Mouse (Mus musculus) urinary bladder, postnatal 10 days (tissue): ENCODE results near the gene Gatd1.

Source experiments
- DNase-seq: peaks from one replicate; pipeline ENCODE4 v3.0.0; 2022; ENCODE audit warnings: low spot score

The Gatd1 gene

GRCm38 (mm10) chr7:141390326-141391259 is 23.3 kb downstream of the Gatd1 start:
- no peak for DNase-seq

GRCm38 (mm10) chr7:141388487-141389109 is 25.3 kb downstream of the Gatd1 start:
- no peak for DNase-seq

- no peak for DNase-seq
Measured at GRCm38 (mm10) chr7:141387807-141388486, 26.0 kb downstream of the Gatd1 start.

- no peak for DNase-seq
Measured at GRCm38 (mm10) chr7:141381068-141381835, 32.7 kb downstream of the Gatd1 start.

GRCm38 (mm10) chr7:141379584-141379983 is 34.4 kb downstream of the Gatd1 start:
- no peak for DNase-seq

GRCm38 (mm10) chr7:141374399-141374798 is 39.5 kb downstream of the Gatd1 start:
- DNase-seq: no peak

- DNase-seq: no peak
Measured at GRCm38 (mm10) chr7:141373611-141374010, 40.3 kb downstream of the Gatd1 start.

- DNase-seq: no peak
Measured at GRCm38 (mm10) chr7:141371942-141372595, 41.9 kb downstream of the Gatd1 start.

- DNase-seq: no peak
Measured at GRCm38 (mm10) chr7:141369918-141370317, 44.0 kb downstream of the Gatd1 start.

- DNase-seq: no peak
Measured at GRCm38 (mm10) chr7:141367358-141367757, 46.6 kb downstream of the Gatd1 start.

GRCm38 (mm10) chr7:141365049-141365445 is 48.9 kb downstream of the Gatd1 start:
- DNase-seq: no peak

- no peak for DNase-seq
Measured at GRCm38 (mm10) chr7:141364349-141365048, 49.4 kb downstream of the Gatd1 start.

- DNase-seq: no peak
Measured at GRCm38 (mm10) chr7:141363752-141364125, 50.2 kb downstream of the Gatd1 start.

GRCm38 (mm10) chr7:141363106-141363751 is 50.7 kb downstream of the Gatd1 start:
- no peak for DNase-seq

GRCm38 (mm10) chr7:141361510-141361909 is 52.4 kb downstream of the Gatd1 start:
- no peak for DNase-seq
